Mouse (Mus musculus): Measurements from ENCODE around the gene Scaf4.
"Not testable (repeated sequence)": the region's sequence is repeated elsewhere in the genome, so short reads cannot be mapped to it uniquely, and the experiment has no call there.

Scaf4 gene

DNA sequence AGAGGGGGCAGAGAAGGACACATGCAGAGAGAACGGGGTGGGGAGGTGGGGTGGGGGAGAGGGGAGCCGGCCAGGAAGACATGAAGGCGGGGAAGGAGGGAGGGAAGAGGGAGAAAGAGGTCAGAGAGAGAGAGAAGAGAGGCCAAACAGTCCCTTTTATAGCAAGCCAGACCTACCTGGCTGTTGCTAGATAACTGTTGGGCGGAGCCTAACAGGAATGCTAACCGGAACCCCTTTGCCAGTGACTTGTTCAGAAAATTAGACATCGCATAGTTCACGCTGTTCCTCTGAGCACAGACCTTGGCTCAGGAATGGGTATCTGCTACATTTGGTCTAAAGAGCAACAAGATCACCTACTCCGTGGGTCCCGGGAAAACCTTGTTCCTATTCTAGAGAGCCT, 6.7 kb upstream of the Scaf4 start:
- DNase-seq, result no peak

DNA sequence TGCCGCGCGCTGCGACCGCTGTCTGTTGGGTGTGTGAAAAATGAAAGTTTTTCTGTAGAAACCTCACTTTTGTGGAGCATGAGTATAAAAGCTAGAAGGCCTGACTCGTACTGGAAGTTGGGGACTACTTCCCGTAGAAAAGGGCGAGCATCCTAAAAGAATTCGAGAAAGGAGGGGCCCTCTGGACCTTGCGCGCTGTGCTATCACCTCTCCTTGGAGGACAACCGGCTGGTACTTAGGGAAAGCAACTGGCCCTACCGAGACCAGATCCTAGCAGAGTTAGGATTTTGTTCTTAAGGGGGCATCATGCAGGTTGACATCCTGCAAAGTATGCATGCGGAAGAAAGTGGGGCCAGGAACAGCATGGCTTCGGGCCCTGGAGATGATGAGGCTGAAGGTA, 613 bp upstream of the Scaf4 start:
- DNase-seq, result peak; percentile 27

DNA sequence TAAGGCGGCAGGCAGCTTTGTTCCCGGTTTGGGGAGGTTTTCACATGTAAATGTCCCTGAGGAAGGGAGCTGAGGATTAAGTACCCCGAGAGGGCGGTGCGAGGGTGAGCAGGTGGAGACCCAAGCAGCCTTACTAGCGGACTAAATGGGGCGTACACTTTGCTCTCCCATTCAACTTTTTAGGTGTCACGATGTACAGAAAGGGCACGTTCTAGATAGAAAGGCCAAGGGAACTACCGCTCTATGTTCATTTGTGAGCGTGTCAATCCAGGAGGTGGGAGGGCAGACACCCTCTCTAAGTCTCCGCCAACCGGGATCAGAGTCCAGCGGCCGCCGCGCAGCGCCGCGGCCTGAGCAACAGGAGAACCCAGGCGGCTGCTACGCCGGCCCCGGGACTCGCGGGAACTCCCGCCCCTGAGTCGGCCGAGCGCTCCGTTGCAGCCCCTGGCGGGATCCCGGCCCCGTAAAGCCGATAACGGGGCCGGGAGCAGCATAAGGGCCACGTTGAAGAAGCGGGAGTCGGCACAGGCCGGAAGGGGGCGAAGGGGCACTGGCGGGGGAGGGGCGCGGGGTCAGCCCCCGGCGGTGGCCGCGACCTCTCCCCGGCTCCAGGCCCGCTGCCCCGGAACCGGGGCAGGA, 918 bp downstream of the Scaf4 start:
- DNase-seq, result peak; percentile 44

DNA sequence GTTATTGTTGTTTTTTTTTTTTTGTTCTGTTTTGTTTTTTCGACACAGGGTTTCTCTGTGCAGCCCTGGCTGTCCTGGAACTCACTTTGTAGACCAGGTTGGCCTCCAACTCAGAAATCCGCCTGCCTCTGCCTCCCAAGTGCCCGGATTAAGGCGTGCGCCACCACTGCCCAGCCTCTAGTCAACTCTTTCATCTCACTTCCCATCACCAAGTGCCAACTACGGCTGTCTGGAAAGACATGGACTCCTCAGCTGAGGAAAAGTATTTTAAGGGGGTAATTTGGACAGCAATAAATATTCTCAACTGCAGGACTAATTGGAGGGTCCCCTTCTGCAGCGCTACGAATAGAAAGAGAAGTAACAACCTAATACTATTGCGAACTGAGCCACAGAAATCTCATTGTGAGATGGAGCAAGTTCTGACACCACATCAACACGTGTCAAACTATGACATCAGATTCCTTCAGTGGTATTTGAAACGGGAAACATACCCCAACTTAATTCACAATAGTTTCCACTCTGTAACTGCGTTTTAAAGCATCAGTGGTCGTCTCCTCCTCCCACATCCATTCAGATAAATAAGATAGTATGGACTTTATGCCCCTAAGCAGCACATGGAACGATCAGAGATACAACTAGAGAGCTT, 1.6 kb downstream of the Scaf4 start:
- no peak for DNase-seq

DNA sequence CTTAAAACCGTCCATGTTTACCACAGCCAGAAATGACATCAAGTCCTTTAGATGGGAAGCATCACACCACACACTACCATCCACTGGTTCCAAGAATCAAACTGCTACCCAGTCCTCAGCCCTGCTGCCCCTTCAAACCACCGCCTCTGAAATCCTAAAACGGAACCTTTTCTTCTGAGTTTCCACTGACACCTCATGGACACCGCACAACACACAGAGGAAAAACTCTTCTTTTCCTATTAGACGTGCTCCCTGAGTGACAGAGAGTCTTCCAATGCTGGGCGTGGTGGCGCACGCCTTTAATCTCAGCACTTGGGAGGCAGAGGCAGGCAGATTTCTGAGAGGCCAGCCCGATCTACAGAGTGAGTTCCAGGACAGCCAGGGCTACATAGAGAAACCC, 2.9 kb downstream of the Scaf4 start:
- DNase-seq, result no peak

GRCm38 (mm10) chr16:90280989-90281388, 3.3 kb downstream of the Scaf4 start:
- no peak for DNase-seq

DNA sequence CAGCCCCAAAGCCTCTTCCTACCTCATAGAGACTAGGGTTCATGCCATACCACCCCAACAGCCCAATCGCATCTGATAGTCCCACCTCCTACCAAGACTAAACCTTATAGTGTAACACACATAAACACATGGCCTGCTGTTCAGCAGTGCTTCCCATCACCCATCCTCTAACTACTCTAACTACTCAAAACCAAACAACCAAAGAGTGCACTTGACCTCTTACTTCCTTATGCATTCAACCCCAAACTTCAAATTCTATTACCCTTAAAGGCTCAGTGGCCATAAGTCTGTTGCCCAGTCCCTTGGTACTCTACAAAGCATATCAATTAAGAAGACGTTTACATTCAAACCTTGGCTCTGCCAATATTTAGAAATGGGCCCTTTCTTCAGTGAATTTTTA, 3.8 kb downstream of the Scaf4 start:
- DNase-seq, result no peak

- DNase-seq, result no peak
Measured at GRCm38 (mm10) chr16:90279058-90279457, 5.2 kb downstream of the Scaf4 start.

GRCm38 (mm10) chr16:90275521-90275920, 8.8 kb downstream of the Scaf4 start:
- DNase-seq, result no peak

- peak; percentile 7 for DNase-seq
Measured at GRCm38 (mm10) chr16:90266581-90266980, 17.7 kb downstream of the Scaf4 start.

DNA sequence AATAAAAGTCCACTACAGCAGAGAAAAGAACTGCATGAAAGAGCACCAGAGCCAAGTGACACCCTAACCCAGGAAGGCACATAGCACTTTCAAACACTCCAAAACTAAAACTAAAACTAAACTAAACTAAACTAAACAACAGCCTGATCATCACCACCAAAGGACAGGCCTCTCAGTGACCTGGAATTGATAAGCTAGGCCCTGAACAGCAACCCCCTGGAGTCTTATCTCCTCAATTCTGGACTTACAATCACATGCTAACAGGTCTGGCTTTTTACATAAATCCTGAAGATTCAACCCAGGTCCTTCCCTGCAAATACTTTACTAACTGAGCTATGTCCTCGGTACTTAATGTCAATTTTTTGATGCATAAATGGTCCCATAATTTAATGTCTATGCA, 19.2 kb downstream of the Scaf4 start:
- DNase-seq, result no peak

DNA sequence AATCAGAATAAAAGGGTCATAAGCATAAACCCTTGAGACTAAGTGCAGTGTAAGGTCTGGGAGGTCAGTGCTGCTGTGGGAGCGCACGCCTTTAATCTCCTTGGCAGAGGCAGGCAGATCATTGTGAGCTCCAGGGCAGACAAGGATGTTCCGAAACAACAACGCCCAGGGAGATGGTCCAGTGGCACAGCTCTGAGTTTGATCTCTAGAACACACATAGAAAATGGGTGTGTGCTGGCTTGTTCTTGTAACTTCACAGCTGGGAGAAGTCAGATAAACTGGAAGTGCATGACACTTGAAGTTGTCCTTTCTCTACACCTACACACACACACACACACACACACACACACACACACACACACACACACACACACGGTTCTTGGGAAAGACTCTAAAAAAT, 20.3 kb downstream of the Scaf4 start:
- no peak for DNase-seq

- DNase-seq, result no peak
Measured at GRCm38 (mm10) chr16:90261791-90262190, 22.5 kb downstream of the Scaf4 start.

DNA sequence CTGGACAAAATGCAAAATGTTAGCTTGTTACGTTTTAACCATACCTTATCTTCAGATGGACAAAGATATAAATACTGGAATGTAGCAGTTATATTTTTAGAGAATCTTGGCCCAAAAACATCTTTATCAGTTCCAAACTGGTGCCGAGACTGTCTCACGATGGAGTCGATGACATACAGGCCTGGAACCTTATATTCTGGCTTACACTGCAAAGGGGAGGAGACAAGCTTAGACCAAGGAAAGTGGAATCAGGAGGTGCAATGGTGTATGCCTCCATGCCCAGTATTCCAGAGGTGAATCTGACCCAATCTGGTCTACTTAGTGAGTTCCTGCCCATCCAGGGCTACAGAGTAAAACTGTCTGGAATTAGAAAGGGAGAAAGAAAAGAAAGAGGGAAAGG, 24.2 kb downstream of the Scaf4 start:
- no peak for DNase-seq

DNA sequence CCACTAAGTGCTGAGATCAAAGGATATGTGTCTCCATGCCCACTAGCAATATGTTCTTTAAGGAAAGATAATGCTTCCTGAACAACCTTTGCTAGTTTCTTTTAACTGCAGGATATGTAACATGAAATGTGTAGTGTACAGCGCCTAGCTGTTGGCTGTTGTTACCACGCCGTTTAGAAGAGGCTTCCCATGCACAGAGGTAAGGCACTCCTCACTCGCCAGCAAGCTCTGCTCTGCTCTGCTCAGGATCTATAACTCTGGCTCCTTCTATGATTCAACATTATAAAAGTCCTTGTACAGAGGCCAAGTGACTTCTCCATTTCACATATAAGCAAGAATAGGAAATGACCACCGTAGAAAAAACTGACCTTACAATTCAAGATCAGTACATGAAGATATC, 24.7 kb downstream of the Scaf4 start:
- no peak for DNase-seq

- DNase-seq, result no peak
Measured at GRCm38 (mm10) chr16:90258950-90259349, 25.4 kb downstream of the Scaf4 start.

- DNase-seq, result no peak
Measured at GRCm38 (mm10) chr16:90252521-90252920, 31.8 kb downstream of the Scaf4 start.

DNA sequence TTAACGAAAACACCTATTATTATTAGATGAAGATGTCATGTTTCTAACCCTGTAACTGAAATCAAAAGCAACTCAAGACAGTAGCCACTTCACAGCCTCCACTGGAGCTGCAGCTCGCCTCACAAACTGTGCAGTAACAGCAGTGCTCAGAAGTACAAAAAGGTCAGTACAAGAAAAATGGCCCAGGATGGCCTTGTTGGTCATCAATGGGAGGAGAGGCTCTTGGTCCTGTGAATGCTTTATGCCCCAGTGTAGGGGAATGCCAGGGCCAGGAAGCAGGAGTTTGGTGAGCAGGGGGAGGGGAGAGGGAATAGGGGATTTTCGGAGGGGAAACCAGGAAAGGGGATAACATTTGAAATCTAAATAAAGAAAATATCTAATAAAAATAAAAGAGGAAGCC, 33.0 kb downstream of the Scaf4 start:
- DNase-seq, result not testable (repeated sequence)

DNA sequence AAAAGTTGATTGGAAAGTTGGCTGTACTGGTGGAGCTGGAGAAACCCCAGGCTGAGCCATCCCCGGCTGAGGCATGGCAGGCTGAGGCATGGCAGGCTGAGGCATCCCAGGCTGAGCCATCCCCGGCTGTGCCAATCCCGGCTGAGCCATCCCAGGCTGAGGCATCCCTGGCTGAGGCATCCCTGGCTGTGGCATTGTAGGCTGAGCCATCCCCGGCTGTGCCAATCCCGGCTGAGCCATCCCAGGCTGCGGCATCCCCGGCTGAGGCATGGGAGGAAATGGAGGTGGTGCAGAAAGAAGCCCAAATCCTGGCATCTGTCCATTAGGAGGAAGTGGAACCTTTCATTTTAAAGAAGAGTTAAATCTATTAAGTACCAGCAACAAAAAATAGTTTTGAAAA, 34.2 kb downstream of the Scaf4 start:
- DNase-seq, result no peak

GRCm38 (mm10) chr16:90242426-90243304, 41.6 kb downstream of the Scaf4 start:
- DNase-seq, result no peak

- DNase-seq, result no peak
Measured at GRCm38 (mm10) chr16:90241875-90242274, 42.4 kb downstream of the Scaf4 start.

DNA sequence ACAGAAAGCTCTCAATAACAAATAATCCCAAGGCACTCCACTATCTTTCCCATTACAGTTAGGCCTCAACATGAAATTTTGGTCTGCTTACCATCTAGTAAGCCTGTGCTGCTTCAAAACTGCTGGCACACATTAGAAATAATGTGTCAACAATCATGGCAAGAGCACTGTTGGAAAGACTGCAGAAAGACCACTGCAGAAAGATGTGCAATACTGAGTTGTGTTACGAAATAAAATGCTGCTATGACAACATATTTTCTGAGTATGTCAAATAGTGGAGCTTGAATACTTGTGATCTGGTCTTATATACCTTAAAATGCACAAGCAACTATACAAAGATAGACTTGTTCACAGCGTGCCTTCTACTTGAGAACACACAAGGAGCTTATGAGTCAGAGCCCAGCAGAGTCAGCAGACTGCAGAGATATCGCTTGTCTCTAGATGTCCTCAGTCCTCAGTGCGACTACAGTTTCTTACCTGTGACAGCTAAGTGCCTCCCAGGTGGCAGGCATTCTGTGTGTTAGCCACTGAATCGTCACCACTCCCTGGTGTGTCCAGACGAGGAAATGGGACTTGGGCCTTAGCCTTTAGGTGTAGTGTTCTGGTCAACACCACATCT, 45.1 kb downstream of the Scaf4 start:
- DNase-seq, result no peak

GRCm38 (mm10) chr16:90235188-90235587, 49.1 kb downstream of the Scaf4 start:
- no peak for DNase-seq

DNA sequence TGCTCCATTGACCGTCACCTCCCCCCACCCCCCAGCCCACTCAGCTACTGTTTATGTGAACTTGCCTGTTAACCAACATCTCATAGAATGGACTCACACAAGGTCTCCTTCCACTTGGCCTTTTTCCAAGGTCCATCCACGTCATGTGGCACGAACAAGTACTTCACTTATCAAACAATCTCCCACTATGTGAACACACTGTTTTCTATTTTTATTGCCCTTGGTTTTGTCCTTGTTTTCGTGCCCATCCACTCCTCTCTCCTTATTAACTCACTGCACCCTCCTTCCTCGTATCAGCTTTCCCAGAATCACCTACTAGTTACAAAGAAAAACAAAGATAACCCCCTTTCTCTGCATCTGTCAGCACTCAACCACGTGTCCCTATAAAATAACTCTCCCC, 49.7 kb downstream of the Scaf4 start:
- no peak for DNase-seq

All from lung, postnatal 10 days (tissue).